Mouse (Mus musculus): Measurements from ENCODE around the gene Txndc2. TPM values are rescaled to one million over a fixed set of nuclear protein-coding genes. Genes with fewer than 3 reads are reported as not detected.

Gene Txndc2
- polyA plus RNA-seq, 1 experiment = not detected

DNA sequence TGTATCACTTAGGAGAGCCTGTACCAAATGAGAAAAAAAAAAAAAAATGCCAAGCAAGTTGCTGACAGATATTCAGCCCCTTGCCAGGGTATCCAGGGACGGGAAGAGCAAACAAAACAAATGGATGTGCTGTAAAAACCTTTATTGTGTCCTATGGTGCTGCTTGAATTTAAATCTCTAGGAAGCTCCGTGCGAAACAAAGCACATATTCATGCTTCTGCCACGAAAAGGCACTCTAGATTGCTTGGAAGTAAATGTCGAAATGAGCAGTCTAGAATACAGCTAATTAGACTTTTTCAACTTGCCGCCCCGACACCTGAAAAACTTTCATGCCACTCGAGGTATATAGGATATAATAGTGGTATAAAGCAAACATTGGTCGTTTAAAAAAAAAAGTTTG, 27.5 kb downstream of the Txndc2 start:
- WGBS = under 1% methylated on average over 9 of the region's 9 CpGs
- no peak for DNase-seq (ENCODE audit: low read depth, low spot score)

DNA sequence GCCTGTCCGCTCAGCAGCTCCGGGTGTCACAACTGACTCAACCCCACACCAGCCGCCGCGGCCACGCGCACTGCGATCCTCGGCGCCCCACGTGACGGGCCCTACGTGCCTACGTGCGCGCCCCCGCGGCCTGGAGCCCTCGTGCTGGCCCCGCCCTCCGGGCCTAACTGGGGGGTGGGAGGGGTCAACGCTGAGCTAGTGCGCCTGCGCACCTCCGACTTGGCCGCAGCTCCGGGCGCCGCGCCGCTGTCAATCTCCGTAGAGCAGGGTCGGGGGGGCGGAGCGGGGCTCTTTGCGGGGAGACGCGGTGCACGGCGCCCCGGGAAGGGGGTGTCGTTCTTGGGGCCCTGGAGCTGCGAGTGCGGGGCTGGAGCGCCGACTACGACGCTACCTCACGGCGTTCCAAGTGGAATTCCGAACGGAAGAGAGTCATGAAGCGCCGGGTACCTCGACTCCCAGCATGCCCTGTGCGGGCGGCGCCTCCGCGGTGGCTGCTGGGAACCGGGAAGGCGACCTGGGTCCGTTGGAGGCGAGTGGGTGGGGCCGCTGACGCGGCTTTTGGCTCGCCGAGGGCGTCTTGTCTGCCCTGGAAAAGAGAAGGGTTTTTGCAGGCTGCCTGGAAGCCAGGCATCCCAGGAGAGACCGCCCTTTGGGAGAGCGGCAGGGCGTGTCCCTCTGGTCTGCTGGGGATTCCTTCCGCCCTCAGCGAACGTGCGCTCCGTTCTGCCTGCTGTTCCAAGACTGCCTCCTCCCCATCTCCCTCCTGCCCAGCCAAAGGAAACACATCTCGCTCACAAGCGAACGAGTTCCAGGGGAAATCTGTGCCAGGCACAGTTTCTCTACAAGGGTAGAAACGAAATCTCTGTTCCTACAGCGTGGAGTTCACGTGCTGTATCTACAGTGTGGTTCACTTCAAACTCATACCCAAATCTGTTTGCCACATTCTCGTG, 28.2 kb downstream of the Txndc2 start, which contains the start of gene Vapa:
TSS of gene Vapa (minus strand) at position 93 of the 950 bp plus-strand sequence.
- DNase-seq (ENCODE audit: low read depth, low spot score) = peak; percentile 86
- WGBS = under 1% methylated on average over 85 of the region's 85 CpGs

DNA sequence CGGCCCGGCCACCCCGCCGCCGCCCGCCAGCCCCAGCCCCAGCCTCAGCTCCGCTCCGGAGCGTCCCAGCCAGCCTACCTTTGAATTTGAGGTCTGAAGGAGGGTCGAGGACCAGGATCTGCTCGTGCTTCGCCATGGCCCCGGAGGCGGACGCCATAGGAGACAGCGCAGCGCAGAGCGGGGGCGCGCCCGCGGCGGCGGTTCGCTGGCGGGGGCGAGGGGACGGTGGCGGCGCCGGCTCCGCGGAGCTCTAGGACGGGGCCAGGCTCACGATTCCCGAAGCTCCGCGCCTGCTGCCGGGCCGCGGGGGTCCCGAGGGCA, 28.9 kb downstream of the Txndc2 start:
- no peak for DNase-seq (ENCODE audit: low read depth, low spot score)
- 2% methylated on average over 42 of the region's 42 CpGs for WGBS

DNA sequence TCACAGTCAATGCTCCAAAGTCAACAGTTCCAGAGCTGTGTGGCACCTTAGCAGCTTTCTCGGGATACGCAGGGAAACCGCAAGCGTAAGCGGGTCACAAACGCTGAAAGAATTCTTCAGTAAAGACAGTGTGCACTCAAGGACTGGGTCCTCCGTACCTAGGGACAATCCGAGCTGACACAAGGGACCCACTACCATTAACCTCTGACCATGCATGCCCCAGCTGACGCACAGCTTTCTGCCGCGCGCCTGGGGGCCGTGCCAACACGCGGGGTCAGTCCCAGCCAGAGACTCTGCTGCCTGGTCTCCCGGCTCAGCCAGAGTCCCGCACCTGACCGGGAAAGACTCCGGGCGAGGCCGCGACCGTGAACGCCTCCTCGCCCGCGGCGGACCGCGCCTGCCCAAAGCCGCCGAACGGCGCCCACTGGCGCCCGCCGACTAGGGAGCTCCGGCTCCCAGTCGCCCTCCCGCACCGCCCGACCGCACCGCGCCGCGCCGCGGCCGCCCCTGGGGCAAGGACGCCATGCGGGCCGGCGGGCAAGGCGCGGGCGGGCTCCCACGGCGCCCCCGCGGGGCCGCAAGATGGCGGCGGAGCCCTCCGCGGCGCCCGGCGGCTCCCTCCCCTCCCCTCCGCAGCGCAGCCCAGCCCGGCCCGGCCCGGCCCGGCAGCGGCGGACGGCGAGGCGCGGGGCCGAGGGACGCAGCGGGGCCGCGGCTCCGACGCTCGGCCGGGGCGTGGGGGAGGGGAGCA, 29.4 kb downstream of the Txndc2 start:
- no peak for DNase-seq (ENCODE audit: low read depth, low spot score)
- under 1% methylated on average over 71 of the region's 91 CpGs for WGBS

DNA sequence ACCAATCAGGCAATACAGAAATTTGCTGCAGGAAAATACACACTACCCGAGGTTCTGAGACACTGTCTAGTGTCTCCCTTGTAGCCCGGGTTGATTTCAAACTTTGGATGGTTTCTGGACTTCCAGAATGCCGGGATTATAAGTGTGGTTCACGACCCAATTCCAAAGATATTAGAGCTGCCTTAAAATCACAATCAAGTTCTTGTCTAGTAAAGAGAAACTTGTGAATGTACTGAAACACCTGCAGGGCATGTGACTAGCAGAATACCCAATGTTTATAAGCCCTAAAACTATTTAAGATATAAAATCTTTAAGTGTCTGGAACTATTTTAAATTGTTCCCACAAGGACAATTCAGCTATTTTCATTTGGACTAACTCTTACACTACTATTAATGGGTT, 30.2 kb downstream of the Txndc2 start:
- DNase-seq (ENCODE audit: low read depth, low spot score) = no peak
- WGBS = 4% methylated on average over 4 of the region's 4 CpGs

DNA sequence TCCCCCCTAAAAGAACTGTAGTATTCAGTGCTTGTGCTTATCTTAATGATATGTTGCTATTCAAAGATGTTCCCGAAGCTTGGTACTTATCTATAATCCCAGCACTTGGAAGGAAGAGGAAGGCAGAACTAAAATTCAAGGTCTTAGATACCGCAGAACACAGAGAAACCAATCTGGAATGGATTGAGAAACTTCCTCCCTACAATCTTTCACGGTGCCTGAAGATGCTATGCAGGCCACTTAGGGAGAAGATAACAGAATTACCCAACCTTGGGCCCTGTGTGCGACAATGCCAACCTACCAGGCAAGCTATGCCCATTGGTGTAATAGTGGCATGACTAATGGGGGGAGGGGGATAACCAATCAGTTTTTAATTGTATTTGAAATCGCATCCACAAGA, 33.2 kb downstream of the Txndc2 start:
- 22% methylated on average over 5 of the region's 5 CpGs for WGBS
- no peak for DNase-seq (ENCODE audit: low read depth, low spot score)

DNA sequence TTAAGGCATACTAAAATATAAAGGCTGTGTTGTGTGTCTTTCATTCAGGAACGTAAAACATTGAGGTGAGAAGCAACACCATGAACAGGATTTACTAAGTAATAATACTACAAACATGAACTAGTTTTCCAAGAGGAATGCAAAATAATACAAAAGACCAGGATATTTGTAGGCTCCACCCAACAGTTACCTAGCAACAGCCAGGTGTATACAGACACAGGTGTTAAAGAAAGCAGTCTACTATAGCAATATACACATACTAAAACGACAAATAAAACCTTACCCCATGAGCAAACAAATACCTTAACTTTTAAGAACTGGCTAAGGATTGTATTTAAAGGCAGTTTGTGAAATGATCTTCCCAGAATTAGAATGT, 33.7 kb downstream of the Txndc2 start:
- DNase-seq (ENCODE audit: low read depth, low spot score) = peak; percentile 80
- 26% methylated on average over 2 of the region's 2 CpGs for WGBS

DNA sequence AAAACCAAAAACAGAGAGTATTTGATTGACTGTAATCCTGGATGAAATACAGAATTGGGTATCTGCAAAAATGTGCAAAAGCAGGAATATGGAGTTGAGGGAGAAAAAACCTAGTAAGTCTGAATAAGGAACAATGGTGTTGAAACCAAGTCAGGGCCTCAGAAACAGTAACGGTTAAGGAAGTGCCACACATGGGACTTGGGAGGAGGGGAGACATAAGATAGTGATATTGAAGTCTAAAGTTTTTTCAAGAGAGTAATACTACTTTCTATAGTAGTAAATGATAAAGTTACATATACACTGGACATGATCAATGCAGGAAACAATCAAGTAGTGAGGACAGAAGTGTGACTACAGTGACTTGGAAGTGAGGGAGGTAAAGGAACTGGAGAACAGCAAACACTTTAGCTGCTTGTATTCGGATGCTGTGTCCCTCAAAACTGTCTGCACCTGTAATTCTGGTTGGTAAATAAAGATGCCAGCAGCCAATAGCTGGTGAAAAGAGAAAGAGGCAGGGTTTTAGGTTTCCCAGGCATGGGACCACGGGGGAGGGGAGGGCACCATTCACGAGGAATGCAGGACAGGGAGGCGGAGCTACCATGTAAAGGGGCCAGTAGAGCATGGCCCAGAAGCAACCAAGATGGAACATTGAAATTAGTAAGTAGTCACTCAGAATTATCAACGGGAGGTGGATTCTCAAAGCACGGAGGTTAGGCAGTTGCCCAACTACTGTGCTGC, 34.2 kb downstream of the Txndc2 start:
- 26% methylated on average over 7 of the region's 7 CpGs for WGBS
- no peak for DNase-seq (ENCODE audit: low read depth, low spot score)

DNA sequence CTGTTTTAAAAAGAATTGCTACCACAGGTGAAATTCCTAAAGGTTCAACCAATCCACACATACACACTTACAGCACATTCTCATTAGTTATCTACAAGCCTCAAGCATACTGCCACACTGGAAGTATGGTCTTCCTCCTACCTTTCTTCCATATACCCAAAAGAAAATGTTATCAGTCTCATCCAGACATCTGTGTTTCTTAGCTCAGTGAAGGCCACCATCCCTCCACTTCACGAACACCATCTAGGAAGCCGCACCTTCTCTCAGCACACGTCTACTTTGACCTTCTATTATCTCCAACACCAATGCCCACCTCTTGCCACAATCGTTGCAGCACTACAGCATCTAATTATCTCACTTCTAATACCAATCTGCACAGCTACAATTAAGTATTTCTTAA, 36.0 kb downstream of the Txndc2 start:
- DNase-seq (ENCODE audit: low read depth, low spot score) = no peak
- 45% methylated on average over 4 of the region's 4 CpGs for WGBS

DNA sequence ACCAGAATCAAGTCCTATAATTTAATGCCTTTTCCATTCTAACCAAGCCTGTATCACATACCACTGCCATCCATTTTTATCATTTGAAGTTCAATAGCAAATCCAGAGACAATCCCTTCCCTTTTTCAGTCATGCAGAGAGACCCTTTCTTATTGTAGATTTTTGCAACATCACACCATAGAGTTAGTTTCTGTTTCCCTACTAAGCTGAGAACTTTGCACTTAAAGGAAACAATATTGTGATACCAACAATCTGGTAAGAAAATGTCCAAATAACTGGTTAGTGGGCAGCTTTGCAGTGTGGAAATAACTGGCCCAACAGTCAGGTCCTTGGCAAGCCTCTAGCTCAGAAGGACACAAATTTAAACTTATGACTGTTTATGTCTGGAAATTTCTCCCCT, 37.1 kb downstream of the Txndc2 start:
- no peak for DNase-seq (ENCODE audit: low read depth, low spot score)

DNA sequence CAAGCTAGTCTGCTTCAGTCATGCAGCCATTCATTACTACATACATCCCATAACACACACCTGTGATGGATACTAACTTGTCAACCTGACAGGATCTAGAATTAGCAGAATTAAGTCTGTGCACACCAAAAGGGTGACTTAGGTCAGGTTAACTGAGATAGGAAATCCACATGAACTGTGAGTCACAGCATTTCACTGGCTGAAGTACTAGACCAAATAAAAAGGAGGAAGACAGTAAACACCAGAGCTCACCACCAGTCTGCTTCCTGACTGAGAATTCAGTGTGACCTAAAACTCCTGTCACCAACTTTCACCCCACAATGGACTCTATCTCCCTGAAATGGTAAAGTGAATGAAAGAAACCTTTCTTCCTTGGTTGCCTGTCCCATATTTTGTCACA, 37.7 kb downstream of the Txndc2 start:
- no peak for DNase-seq (ENCODE audit: low read depth, low spot score)

DNA sequence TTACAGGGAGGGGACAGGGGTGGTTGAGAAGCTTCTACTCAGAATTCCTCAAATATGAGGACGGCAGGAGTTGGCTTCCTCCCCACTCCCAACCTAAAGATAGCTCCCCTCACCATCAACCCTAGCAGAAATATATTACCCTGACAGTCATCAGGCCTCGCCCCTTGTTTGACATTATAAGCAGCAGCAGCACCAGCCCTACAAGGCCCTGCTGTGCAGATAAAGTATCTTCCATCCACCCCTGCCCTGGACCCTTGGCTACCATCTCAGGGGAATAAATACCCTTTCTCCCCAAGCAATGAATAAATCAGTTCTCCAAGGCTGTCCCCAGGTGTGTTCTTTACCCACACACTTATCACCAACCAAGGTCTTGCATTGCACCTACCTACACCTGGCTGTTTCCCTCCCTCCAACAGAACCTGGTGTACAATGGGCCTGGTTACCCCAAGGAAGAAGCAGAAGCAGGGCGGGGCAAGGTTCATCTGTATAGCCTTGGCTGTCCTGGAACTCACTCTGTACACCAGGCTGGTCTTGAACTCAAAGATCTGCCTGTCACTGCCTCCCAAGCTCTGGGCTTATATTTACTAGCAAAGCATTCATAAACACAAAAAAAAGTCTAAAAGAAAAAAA, 44.0 kb downstream of the Txndc2 start:
- no peak for DNase-seq (ENCODE audit: low read depth, low spot score)
- WGBS = 55% methylated on average over 3 of the region's 3 CpGs

DNA sequence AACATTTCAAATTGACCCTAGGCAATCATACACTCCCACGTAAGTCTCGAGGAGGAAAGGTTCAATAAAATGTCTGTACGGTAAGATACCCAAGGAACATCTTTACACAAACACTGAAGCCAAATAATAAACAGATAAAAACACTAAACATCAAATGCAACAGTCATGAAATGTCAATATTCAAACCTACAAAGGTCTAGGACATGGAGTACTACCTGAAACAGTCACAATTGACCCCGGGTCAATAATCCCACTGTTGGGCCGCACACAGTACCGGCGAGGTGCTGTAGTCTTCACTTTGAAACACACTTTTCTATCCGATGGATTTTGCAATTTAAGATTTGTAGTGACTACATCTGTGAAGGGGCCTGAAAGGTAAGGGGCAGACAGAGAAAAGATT, 47.3 kb downstream of the Txndc2 start:
- no peak for DNase-seq (ENCODE audit: low read depth, low spot score)
- WGBS = 74% methylated on average over 8 of the region's 8 CpGs

Other genes with a start within 250 kb of the Txndc2 start
- gene Tmem232, start 101.4 kb downstream of the Txndc2 start, polyA plus RNA-seq (2012; rRNA removed) = not detected in 2 replicates
- 23.5 and 32.6 TPM in 2 replicates for gene Vapa, start 28.6 kb downstream of the Txndc2 start, polyA plus RNA-seq (2012; rRNA removed)
- gene Rab31, start 130.6 kb upstream of the Txndc2 start, polyA plus RNA-seq (2012; rRNA removed) = 10.2 and 12.7 TPM in 2 replicates
- gene Ppp4r1, start 140.4 kb upstream of the Txndc2 start, polyA plus RNA-seq (2012; rRNA removed) = 48.2 and 70.3 TPM in 2 replicates
- gene Ralbp1, start 243.6 kb upstream of the Txndc2 start, polyA plus RNA-seq (2012; rRNA removed) = 29.4 and 34.3 TPM in 2 replicates